In genomic region chr2:148763648-148764388, GRCm38 (mm10) we compare ENCODE assay signal across 21 mouse cellular contexts. TPM values are rescaled to one million over a fixed set of nuclear protein-coding genes. Genes with fewer than 3 reads are reported as not detected.
DNase-seq lines count a peak whose midpoint lies in the region; ATAC-seq lines count a peak whose summit lies in the region.
"Had no signal": no experiment of that assay in that cellular context is flagged by ENCODE, and none has a peak within 500 bp of the region (broad histone marks: within the 10 kb centered on the region; RNA-seq: fewer than 3 reads in every experiment).

No protein-coding gene starts in this region.

- ATAC-seq in inflammation-experienced regulatory T-cells, adult 6 months, result no peak
- no peak for ATAC-seq in hindbrain, embryonic 14.5 days (ENCODE audit: low FRiP score)
- ATAC-seq: forebrain, postnatal 0 days had no signal

- WGBS in hindbrain, embryonic 14.5 days, result 100% methylated on average over 1 of the region's 1 CpGs

- no peaks in the 10 kb centered on the region for H3K27me3 ChIP-seq in hindbrain, embryonic 14.5 days (ENCODE audit: control insufficient read depth, insufficient read depth, low read length)
- H3K27me3 ChIP-seq: lung, embryonic 15.5 days had no signal

- peak; percentile 74 for DNase-seq in B cell, adult 2 months
- peak; percentile 69 for DNase-seq in R1 (ENCODE audit: low read depth, low spot score)
- peak; percentile 45 for DNase-seq in lung, postnatal 10 days
- DNase-seq in spleen, adult 12 weeks (ENCODE audit: low spot score), result peak; percentile 19
- no peak for DNase-seq in left cerebral cortex, postnatal 36 days (ENCODE audit: low spot score in 2 of 2)
- DNase-seq in hindbrain, embryonic 14.5 days (ENCODE audit: low spot score), result no peak
- DNase-seq: adrenal gland, postnatal 25 days; forebrain, postnatal 0 days; kidney, adult 11 months; kidney, postnatal 4 days; midbrain, embryonic 14.5 days; right cerebral cortex, postnatal 4 days had no signal

- no peak overlapping the region for H3K27ac ChIP-seq in hindbrain, embryonic 14.5 days
- H3K27ac ChIP-seq: hindbrain, embryonic 10.5 days; lung, embryonic 15.5 days had no signal

- no peaks in the 10 kb centered on the region for H3K36me3 ChIP-seq in hindbrain, embryonic 14.5 days (replicated peaks; ENCODE audit: control insufficient read depth, insufficient read depth)
- H3K36me3 ChIP-seq: hindbrain, embryonic 10.5 days; lung, embryonic 15.5 days had no signal

- no peak overlapping the region for H3K4me3 ChIP-seq in hindbrain, embryonic 14.5 days (replicated peaks; ENCODE audit: low read length)
- H3K4me3 ChIP-seq: hindbrain, embryonic 10.5 days; lung, embryonic 15.5 days had no signal

- no peaks in the 10 kb centered on the region for H3K4me1 ChIP-seq in hindbrain, embryonic 14.5 days (replicated peaks; ENCODE audit: control insufficient read depth, insufficient read depth, low read length)
- H3K4me1 ChIP-seq: hindbrain, embryonic 10.5 days; lung, embryonic 15.5 days had no signal

- intact Hi-C loops in left cerebral cortex, postnatal 36 days (cut with DNase I), result no loop called here

- no peak overlapping the region for H3K4me2 ChIP-seq in hindbrain, embryonic 14.5 days (replicated peaks)
- H3K4me2 ChIP-seq: heart, embryonic 11.5 days; lung, embryonic 15.5 days had no signal

- no peak overlapping the region for H3K9ac ChIP-seq in hindbrain, embryonic 14.5 days
- H3K9ac ChIP-seq: forebrain, postnatal 0 days; lung, embryonic 15.5 days had no signal

- H3K9me3 ChIP-seq in hindbrain, embryonic 14.5 days (ENCODE audit: control insufficient read depth, low read length), result no peaks in the 10 kb centered on the region
- H3K9me3 ChIP-seq: hindbrain, embryonic 10.5 days; lung, embryonic 15.5 days had no signal

RNA-seq across cellular contexts. Expression of gene Cst11, which starts 7.5 kb away (rescaled TPM):
- polyA plus RNA-seq in inflammation-experienced regulatory T-cells, adult 6 months (2017; shearing (Covaris generic)), result not detected
- not detected for total RNA-seq in left cerebral cortex, postnatal 36 days (2021)
- not detected in 2 replicates for polyA plus RNA-seq in hindbrain, embryonic 14.5 days (2014; fragmentation: Nextera tagmentation; extraction: Ambion mirVana)
- total RNA-seq: adrenal gland, postnatal 25 days; forebrain, postnatal 0 days; gastrocnemius, adult 8-10 months; layer of hippocampus, postnatal 25 days had no signal
- polyA plus RNA-seq: cortical plate, adult 2 months; forebrain, postnatal 0 days; heart, embryonic 11.5 days; hindbrain, embryonic 10.5 days; limb, embryonic 11.5 days; lung, embryonic 15.5 days; midbrain, embryonic 14.5 days; neural tube, embryonic 11.5 days had no signal

RNA-seq across cellular contexts. Expression of gene Cstl1, which starts 13.7 kb away (rescaled TPM):
- polyA plus RNA-seq in inflammation-experienced regulatory T-cells, adult 6 months (2017; shearing (Covaris generic)), result not detected
- 1 to 10 TPM; 1.5 TPM for total RNA-seq in left cerebral cortex, postnatal 36 days (2021)
- polyA plus RNA-seq in hindbrain, embryonic 14.5 days (2014; fragmentation: Nextera tagmentation; extraction: Ambion mirVana), result not detected in 2 replicates
- total RNA-seq: forebrain, postnatal 0 days; gastrocnemius, adult 8-10 months had no signal
- polyA plus RNA-seq: forebrain, postnatal 0 days; heart, embryonic 11.5 days; hindbrain, embryonic 10.5 days; lung, embryonic 15.5 days; midbrain, embryonic 14.5 days; neural tube, embryonic 11.5 days had no signal

RNA-seq across cellular contexts. Expression of gene 8030411F24Rik, which starts 18.0 kb away (rescaled TPM):
- not detected for polyA plus RNA-seq in inflammation-experienced regulatory T-cells, adult 6 months (2017; shearing (Covaris generic))
- total RNA-seq in left cerebral cortex, postnatal 36 days (2021), result not detected
- polyA plus RNA-seq in hindbrain, embryonic 14.5 days (2014; fragmentation: Nextera tagmentation; extraction: Ambion mirVana), result not detected in 2 replicates
- total RNA-seq: adrenal gland, postnatal 25 days; forebrain, postnatal 0 days; gastrocnemius, adult 8-10 months; layer of hippocampus, postnatal 25 days had no signal
- polyA plus RNA-seq: cortical plate, adult 2 months; forebrain, postnatal 0 days; heart, embryonic 11.5 days; hindbrain, embryonic 10.5 days; limb, embryonic 11.5 days; lung, embryonic 15.5 days; midbrain, embryonic 14.5 days; neural tube, embryonic 11.5 days had no signal

RNA-seq across cellular contexts. Expression of gene Cst12, which starts 25.3 kb away (rescaled TPM):
- not detected for polyA plus RNA-seq in inflammation-experienced regulatory T-cells, adult 6 months (2017; shearing (Covaris generic))
- total RNA-seq in left cerebral cortex, postnatal 36 days (2021), result 1 to 10 TPM; 3.6 to 5.0 TPM
- polyA plus RNA-seq in hindbrain, embryonic 14.5 days (2014; fragmentation: Nextera tagmentation; extraction: Ambion mirVana), result not detected in 2 replicates
- total RNA-seq: adrenal gland, postnatal 25 days; forebrain, postnatal 0 days; gastrocnemius, adult 8-10 months had no signal
- polyA plus RNA-seq: cortical plate, adult 2 months; forebrain, postnatal 0 days; heart, embryonic 11.5 days; hindbrain, embryonic 10.5 days; limb, embryonic 11.5 days; lung, embryonic 15.5 days; midbrain, embryonic 14.5 days; neural tube, embryonic 11.5 days had no signal

RNA-seq across cellular contexts. Expression of gene Napb, which starts 31.6 kb away (rescaled TPM):
- 1 to 10 TPM in 2 of 3 experiments, under 1 TPM in 1; 0.34 to 1.2 (median 1.1) TPM for polyA plus RNA-seq in inflammation-experienced regulatory T-cells, adult 6 months (2017; shearing (Covaris generic))
- 100 to 1,000 TPM; 342 to 359 TPM for total RNA-seq in left cerebral cortex, postnatal 36 days (2021)
- polyA plus RNA-seq in hindbrain, embryonic 14.5 days (2014; fragmentation: Nextera tagmentation; extraction: Ambion mirVana), result 94.1 and 99.4 TPM in 2 replicates

Comparison
In these comparisons a context has a peak if more than half of its experiments do, and no peak if none do; other contexts are left out.
1. DNase-seq: peak in B cell, adult 2 months (2 of 2), R1 (single experiment), lung, postnatal 10 days (single experiment) and spleen, adult 12 weeks (single experiment); none in left cerebral cortex, postnatal 36 days (0 of 2) and hindbrain, embryonic 14.5 days (single experiment).